Mouse (Mus musculus) ES-Bruce4 (cell line): Measurements from ENCODE around the gene Cnpy1.

ENCODE experiments used
- CTCF ChIP-seq: IDR thresholded peaks from one replicate; pipeline ENCODE4 v1.8.1; 2011; ENCODE audit warnings: low read depth, low read length
- EP300 ChIP-seq: IDR thresholded peaks from 2 replicates; pipeline ENCODE4 v1.6.1; 2011; ENCODE audit warnings: low read depth, low read length; ENCODE audit not compliant: insufficient read depth
- POLR2A ChIP-seq: IDR thresholded peaks from one replicate; pipeline ENCODE4 v1.8.1; 2011; ENCODE audit warnings: low read length; ENCODE audit not compliant: insufficient read depth

GRCm38 (mm10) chr5:28195473-28195872 is 50.1 kb downstream of the Cnpy1 start:
- no peak for TF ChIP-seq CTCF
- no peak for TF ChIP-seq EP300
- no peak for TF ChIP-seq POLR2A
